Mouse (Mus musculus) layer of hippocampus, adult 2 months (tissue): ENCODE measurements around the gene Synm. TPM values are rescaled to one million over a fixed set of nuclear protein-coding genes. Genes with fewer than 3 reads are reported as not detected.

ENCODE experiments used
- DNase-seq, 2 experiments: peaks; one replicate each; pipeline ENCODE4 v3.0.0; 2022; ENCODE audit warnings: low spot score in 2 of 2
- H3K27ac ChIP-seq: fragments of 200-600 bp; 2 replicates; pipeline ENCODE4 v1.8.1; 2022
- H3K4me3 ChIP-seq: fragments of 200-600 bp; 2 replicates; pipeline ENCODE4 v1.8.1; 2022; ENCODE audit warnings: mild to moderate bottlenecking
- CTCF ChIP-seq: fragments of 200-600 bp; conservative IDR thresholded peaks from 2 replicates; pipeline ENCODE4 v1.8.1; 2022; ENCODE audit warnings: antibody characterized with exemption, mild to moderate bottlenecking, moderate library complexity
- total RNA-seq, 2 experiments: library from RNA; stranded (reverse); gene quantifications; 2 replicates each; pipeline ENCODE4 v1.2.3; 2021

Synm gene
- total RNA-seq, 2 experiments from 2014 or later: 18.7 to 22.2 TPM

DNA sequence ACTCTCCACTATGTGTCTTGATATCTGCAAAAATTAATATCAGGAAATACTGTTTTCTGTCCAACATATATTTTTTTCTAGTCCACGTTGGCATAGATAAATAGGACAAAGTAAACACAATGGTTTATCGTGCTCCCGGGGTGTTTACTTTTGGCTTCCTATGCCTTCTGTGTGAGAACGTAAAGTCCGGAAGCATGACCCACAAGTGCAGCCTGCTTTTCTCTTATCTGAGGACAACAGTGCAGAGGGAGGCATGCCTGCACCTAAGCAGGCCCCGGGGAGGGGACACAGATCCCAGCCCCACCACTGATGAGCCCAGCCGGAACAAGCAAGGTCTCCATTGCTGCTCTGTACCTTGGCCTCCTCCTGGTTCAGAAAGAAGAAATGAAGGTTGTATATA, 49.3 kb downstream of the Synm start:
- no peak overlapping the region for H3K27ac ChIP-seq
- no peak for DNase-seq
- TF ChIP-seq CTCF: no peak
- no peak overlapping the region for H3K4me3 ChIP-seq

DNA sequence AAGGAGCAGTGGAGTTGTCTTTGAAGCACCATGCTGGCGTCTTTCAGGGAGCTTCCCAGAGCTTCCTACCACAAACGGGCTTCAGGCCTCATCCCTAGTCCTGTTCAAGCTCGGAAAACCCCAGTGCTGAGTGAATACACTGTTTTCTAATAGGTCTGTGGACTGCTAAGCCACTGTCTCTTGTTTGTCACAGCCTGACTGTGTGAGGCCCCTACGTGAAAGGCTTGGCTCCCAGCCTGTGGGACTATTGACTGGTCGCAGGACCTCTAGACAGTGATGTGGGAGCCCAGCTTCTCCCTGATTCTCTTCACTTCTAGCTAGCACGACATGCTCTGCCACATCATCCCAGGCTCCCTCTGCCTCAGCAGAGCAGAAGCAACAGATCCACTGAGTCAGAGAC, 51.4 kb downstream of the Synm start:
- no peak overlapping the region for H3K4me3 ChIP-seq
- no peak overlapping the region for H3K27ac ChIP-seq
- no peak for DNase-seq
- TF ChIP-seq CTCF: no peak

- no peak for TF ChIP-seq CTCF
- DNase-seq: no peak
- Histone ChIP-seq H3K27ac (no peak overlapping the region), H3K4me3 (no peak overlapping the region)
Observed at GRCm38 (mm10) chr7:67701252-67701914, 58.2 kb downstream of the Synm start.

- TF ChIP-seq CTCF: peak; percentile 77
- DNase-seq: peak; percentile 20 to 44
- no peak overlapping the region for H3K27ac ChIP-seq
- no peak overlapping the region for H3K4me3 ChIP-seq
Observed at GRCm38 (mm10) chr7:67700846-67701245, 58.7 kb downstream of the Synm start.

DNA sequence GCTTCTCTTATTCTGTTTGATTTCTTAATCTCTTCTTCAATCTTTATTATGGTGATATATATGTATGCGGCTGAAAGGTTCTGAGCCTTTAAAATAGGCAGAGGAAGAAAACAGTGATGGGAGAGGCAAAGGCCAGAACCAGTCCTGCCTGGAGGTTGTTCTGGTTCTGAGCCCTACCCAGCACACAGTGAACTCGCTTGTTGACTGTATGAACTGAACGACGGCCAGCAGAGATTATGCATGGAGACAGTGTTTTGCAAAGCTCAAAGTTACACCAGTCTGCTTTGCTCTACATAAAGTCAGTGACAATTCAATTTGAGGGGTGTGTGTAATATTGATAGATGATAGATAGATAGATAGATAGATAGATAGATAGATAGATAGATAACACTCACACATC, 60.2 kb downstream of the Synm start:
- no peak for TF ChIP-seq CTCF
- H3K4me3 ChIP-seq: no peak overlapping the region
- no peak for DNase-seq
- H3K27ac ChIP-seq: no peak overlapping the region

DNA sequence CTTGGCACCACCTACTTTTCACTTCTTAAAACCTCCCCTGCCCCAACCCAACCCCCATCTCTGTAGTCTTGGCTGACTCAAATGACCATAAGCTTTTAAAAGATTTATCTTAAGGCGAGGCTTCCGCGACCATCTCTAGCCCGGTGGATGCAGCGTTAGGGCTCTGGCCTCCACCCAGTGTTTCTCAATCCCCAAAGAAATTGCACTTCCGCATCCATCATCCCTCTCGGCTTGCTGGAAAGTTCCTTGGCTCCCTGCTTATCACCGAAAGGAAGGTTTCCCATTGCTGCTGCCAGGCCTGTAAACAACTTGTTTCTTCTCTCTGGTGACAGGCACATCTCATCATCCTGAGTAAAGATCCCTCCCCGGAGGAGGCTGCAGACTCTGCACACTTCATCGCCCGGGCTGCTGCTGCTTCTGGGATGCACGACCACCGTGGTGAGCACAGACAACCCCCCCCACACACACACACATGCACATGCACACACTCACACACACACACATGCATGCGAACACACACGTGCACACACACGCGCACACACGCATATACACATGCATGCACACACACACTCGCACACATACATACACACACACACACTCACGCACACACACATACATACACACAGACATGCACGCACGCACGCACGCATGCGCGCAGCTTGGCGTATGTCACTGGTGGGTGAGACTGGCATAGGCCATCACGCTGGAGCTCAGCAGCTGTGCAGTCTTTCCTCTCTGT, 61.5 kb downstream of the Synm start:
- Histone ChIP-seq H3K4me3 (no peak overlapping the region), H3K27ac (no peak overlapping the region)
- no peak for DNase-seq
- no peak for TF ChIP-seq CTCF

DNA sequence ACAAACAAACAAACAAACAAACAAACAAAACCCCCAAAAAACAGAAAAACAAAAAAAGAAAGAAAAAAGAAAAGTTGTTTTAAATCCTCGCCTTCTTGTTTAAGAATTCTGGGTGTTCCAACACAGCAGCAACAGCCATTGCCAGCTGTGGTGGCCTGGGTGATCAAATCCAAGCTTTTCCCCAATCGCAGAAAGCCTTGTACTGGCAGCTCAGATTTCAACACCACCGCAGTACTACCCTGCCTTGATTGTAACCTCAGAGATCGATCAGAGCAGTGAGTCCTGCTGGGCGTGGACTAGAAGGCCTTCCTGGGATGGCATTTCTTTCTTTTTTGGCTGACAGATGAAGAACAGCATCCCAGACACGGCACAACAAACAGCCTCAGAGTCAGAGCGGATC, 63.6 kb downstream of the Synm start:
- no peak for DNase-seq
- TF ChIP-seq CTCF: no peak
- Histone ChIP-seq H3K27ac (no peak overlapping the region), H3K4me3 (no peak overlapping the region)

GRCm38 (mm10) chr7:67692791-67693538, 66.6 kb downstream of the Synm start:
- H3K4me3 ChIP-seq: no peak overlapping the region
- no peak for TF ChIP-seq CTCF
- DNase-seq: no peak
- no peak overlapping the region for H3K27ac ChIP-seq

DNA sequence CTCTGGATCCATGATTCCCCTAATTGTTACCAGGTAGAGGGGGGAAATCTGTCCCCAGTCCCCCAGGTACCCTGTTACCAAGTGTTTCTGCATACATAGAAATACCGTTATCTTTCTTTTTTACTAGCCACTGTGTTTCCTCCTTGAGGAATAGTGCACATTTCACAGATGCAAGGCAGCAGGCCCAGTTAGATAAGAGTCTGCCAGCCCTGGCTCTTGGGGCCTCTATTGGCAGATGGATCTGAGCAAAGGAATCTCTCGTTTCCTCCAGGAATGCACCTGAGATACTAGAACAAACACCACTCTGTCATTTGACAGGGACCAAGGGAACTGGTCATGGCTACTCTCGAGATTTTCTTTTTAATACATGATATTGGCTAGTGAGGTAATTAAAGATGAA, 67.4 kb downstream of the Synm start:
- no peak for DNase-seq
- H3K4me3 ChIP-seq: no peak overlapping the region
- TF ChIP-seq CTCF: no peak
- no peak overlapping the region for H3K27ac ChIP-seq

- no peak for TF ChIP-seq CTCF
Observed at GRCm38 (mm10) chr7:67691036-67691435, 68.5 kb downstream of the Synm start.

GRCm38 (mm10) chr7:67689793-67690192, 69.7 kb downstream of the Synm start:
- Histone ChIP-seq H3K4me3 (no peak overlapping the region), H3K27ac (no peak overlapping the region)
- TF ChIP-seq CTCF: no peak
- DNase-seq: no peak

More at GRCm38 (mm10) chr7:67691036-67691435, 68.5 kb downstream of the Synm start:
- Histone ChIP-seq H3K4me3 (no peak overlapping the region), H3K27ac (no peak overlapping the region)
- DNase-seq: no peak

DNA sequence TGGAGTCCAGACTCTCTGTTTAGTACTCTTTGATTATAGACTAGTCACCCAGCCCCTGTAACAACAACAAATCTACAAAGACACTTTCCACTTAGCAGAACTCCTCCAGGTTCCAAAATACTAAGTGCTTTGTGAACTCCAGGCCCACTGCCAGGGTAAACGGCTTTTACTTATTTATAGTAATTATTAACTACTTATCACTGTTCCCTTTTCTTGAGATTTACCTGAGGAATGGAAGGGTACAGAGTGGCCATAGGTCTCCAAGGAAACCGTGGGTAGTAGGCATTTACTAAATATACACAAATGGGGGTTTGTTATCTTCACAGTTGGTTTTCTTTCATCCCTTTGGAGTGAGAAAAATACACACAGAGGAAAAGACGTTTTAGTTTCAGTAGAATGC, 71.3 kb downstream of the Synm start:
- no peak for TF ChIP-seq CTCF
- H3K4me3 ChIP-seq: no peak overlapping the region
- peak overlapping the region; percentile 39; the same call in 1 of the 2 replicates for H3K27ac ChIP-seq
- DNase-seq: no peak

DNA sequence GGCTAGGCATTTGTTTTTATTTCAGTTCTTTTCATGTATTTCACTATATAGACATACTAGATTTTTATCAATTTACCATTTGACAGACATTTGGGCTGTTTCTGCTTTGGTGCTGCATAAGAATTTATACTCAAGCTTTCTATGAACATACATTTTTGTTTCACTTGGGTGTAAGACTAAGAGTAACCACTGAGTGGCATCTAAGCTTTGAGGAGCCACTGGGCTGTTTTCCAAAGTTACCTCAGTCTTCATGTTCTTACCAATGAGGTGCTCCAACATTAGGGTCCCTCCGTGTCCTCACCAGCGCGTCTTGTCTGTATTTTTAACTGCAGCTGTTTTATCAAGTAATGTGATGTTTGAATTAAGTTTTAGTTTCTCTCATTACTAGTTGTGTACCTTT, 73.0 kb downstream of the Synm start:
- Histone ChIP-seq H3K4me3 (no peak overlapping the region), H3K27ac (no peak overlapping the region)
- DNase-seq: no peak
- TF ChIP-seq CTCF: peak; percentile 52
